Mouse (Mus musculus) neutrophil, adult 83 days (primary cell): ENCODE results near the gene Olfr490. TPM values are rescaled to one million over a fixed set of nuclear protein-coding genes. Genes with fewer than 3 reads are reported as not detected.

Experiments used
- total RNA-seq, 2 experiments: library from RNA; stranded (reverse); gene quantifications; one replicate each; pipeline ENCODE4 v1.2.4; 2023

Olfr490 gene
- total RNA-seq: not detected

DNA sequence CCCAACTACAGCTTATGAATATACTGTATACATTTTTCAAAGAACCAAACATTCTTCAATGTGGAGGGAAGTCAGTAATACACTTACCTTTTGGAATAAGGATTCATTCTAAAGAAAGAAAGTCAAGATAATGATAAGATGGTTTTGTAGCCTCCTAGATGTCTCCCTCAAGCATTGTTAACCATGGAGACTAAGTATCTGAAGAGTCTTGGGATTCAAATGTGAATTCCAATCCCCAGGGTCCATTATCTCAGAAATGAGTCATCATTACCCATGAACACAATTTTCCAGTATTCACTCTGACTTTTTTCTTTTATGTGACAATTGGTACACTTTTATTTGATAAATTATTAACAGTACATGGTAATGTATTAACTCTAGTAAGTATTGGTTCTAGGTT is at the start of gene Olfr490:
Gene Olfr490 (minus strand): TSS at position 101 of the 400 bp plus-strand sequence.

DNA sequence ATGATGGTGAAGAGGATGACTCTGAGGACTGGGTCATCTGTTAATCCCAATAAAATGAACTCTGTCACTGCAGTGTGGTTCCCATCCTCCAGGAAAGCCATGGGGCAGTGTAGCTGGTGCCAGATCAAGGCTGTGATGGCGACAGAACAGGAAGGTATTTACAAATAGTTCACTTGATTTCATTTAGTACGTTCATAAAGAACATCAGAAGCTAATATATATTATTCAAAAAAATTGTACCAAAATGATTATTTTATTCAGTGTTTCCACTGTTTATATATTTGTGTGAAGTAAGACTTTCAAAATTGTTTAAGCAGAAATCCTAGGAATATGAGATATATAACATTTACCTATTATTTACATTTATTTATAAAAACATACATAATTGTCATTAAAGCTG is 34.8 kb upstream of the Olfr490 start, which contains the start of gene Olfr492:
Gene Olfr492 (minus strand): TSS at position 101 of the 400 bp plus-strand sequence.

DNA sequence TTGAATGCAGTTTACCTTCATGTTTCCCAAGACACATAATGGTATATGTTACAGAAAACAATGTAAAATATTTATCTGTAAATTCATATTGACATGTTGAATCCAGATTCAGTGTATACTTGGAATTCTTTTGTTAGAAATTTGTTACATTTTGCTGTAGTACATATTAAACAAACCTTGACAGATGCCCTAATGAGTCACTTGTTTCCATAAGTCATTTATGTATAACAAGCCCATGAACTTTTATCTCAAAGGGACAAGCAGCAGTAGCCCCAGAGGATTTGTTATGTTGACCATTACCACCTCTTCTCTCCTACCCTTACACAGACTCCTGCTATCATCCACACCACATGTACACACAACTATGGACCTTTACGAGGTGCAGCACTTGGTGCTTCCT is 24.4 kb upstream of the Olfr490 start, which contains the start of gene Olfr491:
Gene Olfr491 (plus strand): TSS at position 301 of the 400 bp plus-strand sequence.

DNA sequence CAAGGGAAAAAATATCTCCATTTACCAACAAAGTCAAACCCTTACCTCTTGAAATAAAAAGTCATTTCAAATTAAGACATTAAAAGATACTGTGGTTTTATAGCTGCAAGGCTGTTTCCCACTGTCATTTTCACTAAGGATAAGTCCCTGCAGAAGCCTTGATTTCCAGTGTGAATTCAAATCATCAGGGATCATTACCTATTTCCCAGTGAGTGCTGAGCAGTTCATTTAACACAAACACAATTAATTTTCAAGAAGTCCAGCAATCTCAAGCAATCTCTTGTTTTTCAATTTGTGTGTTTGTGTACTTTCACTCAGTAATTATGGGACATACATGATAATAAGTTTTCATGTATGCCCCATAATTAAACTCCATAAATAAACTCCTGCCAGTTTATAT is 30.5 kb downstream of the Olfr490 start, which contains the start of gene Olfr488:
Gene Olfr488 (minus strand): TSS at position 101 of the 400 bp plus-strand sequence.

Other genes with a start within 250 kb of the Olfr490 start
- not detected for gene Olfr479, start 238.2 kb downstream of the Olfr490 start, total RNA-seq
- gene Olfr480, start 221.6 kb downstream of the Olfr490 start, total RNA-seq: not detected
- gene Olfr481, start 209.1 kb downstream of the Olfr490 start, total RNA-seq: not detected
- gene Olfr482, start 191.3 kb downstream of the Olfr490 start, total RNA-seq: 1 to 10 TPM; 1.2 to 1.7 TPM
- not detected for gene Olfr483, start 188.1 kb downstream of the Olfr490 start, total RNA-seq
- not detected for gene Olfr484, start 161.5 kb downstream of the Olfr490 start, total RNA-seq
- gene Olfr485, start 129.1 kb downstream of the Olfr490 start, total RNA-seq: not detected
- gene Olfr486, start 116.2 kb downstream of the Olfr490 start, total RNA-seq: not detected
- not detected for gene Olfr487, start 74.3 kb downstream of the Olfr490 start, total RNA-seq
- not detected for gene Olfr488, start 30.6 kb downstream of the Olfr490 start, total RNA-seq
- gene Olfr491, start 24.5 kb upstream of the Olfr490 start, total RNA-seq: not detected
- not detected for gene Olfr492, start 34.7 kb upstream of the Olfr490 start, total RNA-seq
- not detected for gene Olfr493, start 58.0 kb upstream of the Olfr490 start, total RNA-seq
- gene Olfr494, start 76.4 kb upstream of the Olfr490 start, total RNA-seq: not detected
- not detected for gene Olfr495, start 104.2 kb upstream of the Olfr490 start, total RNA-seq
- not detected for gene Olfr497, start 131.5 kb upstream of the Olfr490 start, total RNA-seq
- gene Olfr498, start 176.4 kb upstream of the Olfr490 start, total RNA-seq: not detected
- not detected for gene Olfr502, start 236.1 kb upstream of the Olfr490 start, total RNA-seq